Mouse (Mus musculus) myocyte (in vitro differentiated cells): ENCODE data around the gene Spag6. TPM values are rescaled to one million over a fixed set of nuclear protein-coding genes. Genes with fewer than 3 reads are reported as not detected.

ENCODE experiments used
- H3K27me3 ChIP-seq: one replicate; pipeline ENCODE4 v1.6.1; 2011; ENCODE audit not compliant: control insufficient read depth, insufficient read depth, insufficient read length
- H3K36me3 ChIP-seq: one replicate; pipeline ENCODE4 v1.6.1; 2011; ENCODE audit not compliant: control insufficient read depth, insufficient read depth
- H3K4me2 ChIP-seq: one replicate; pipeline ENCODE4 v1.6.1; 2011; ENCODE audit warnings: low read depth, control low read depth
- H3K4me3 ChIP-seq: one replicate; pipeline ENCODE4 v1.5.1; 2011; ENCODE audit warnings: mild to moderate bottlenecking, control low read depth, moderate library complexity
- H3K79me2 ChIP-seq: one replicate; pipeline ENCODE4 v1.6.1; 2011; ENCODE audit not compliant: control insufficient read depth, insufficient read depth
- H3ac ChIP-seq: one replicate; pipeline ENCODE4 v1.6.1; 2011; ENCODE audit not compliant: control insufficient read depth, insufficient read length
- CEBPB ChIP-seq: IDR thresholded peaks from 2 replicates; pipeline ENCODE4 v1.6.1; 2011; ENCODE audit warnings: mild to moderate bottlenecking, moderate library complexity; ENCODE audit not compliant: poor library complexity, insufficient read depth, severe bottlenecking
- E2F4 ChIP-seq: IDR thresholded peaks from one replicate; pipeline ENCODE4 v1.6.1; 2011; ENCODE audit warnings: mild to moderate bottlenecking, control low read depth, moderate library complexity; ENCODE audit not compliant: insufficient read depth
- MAX ChIP-seq: IDR thresholded peaks from one replicate; pipeline ENCODE4 v1.6.1; 2011; ENCODE audit warnings: low read depth, mild to moderate bottlenecking, control low read depth
- MYOD1 ChIP-seq, 3 experiments: IDR thresholded peaks; one replicate each; pipeline ENCODE4 v1.6.1; 2011; ENCODE audit warnings: control low read depth in 2 of 3, low read depth in 2 of 3, mild to moderate bottlenecking in 2 of 3, moderate library complexity in 1 of 3; ENCODE audit not compliant: insufficient read length in 2 of 3, control insufficient read depth in 1 of 3
- MYOG ChIP-seq, 3 experiments: IDR thresholded peaks; one replicate each; pipeline ENCODE4 v1.6.1; 2011; ENCODE audit warnings: control low read depth in 2 of 3, low read depth in 2 of 3, mild to moderate bottlenecking in 2 of 3; ENCODE audit not compliant: insufficient read length in 2 of 3, control insufficient read depth in 1 of 3, insufficient read depth in 1 of 3
- POLR2A ChIP-seq: IDR thresholded peaks from one replicate; pipeline ENCODE4 v1.6.1; 2011; ENCODE audit warnings: low read depth, mild to moderate bottlenecking, control low read depth, moderate library complexity; ENCODE audit not compliant: insufficient read length
- POLR2AphosphoS2 ChIP-seq: IDR thresholded peaks from one replicate; pipeline ENCODE4 v1.6.1; 2011; ENCODE audit warnings: low read depth, control low read depth; ENCODE audit not compliant: insufficient read length
- REST ChIP-seq: IDR thresholded peaks from one replicate; pipeline ENCODE4 v1.6.1; 2011; ENCODE audit warnings: mild to moderate bottlenecking, control low read depth, moderate library complexity; ENCODE audit not compliant: insufficient read depth, insufficient read length
- SRF ChIP-seq: IDR thresholded peaks from one replicate; pipeline ENCODE4 v1.6.1; 2011; ENCODE audit warnings: low read depth; ENCODE audit not compliant: control insufficient read depth, insufficient read length
- TCF12 ChIP-seq: IDR thresholded peaks from one replicate; pipeline ENCODE4 v1.6.1; 2011; ENCODE audit warnings: mild to moderate bottlenecking, control low read depth; ENCODE audit not compliant: poor library complexity, insufficient read depth, severe bottlenecking
- TCF3 ChIP-seq: IDR thresholded peaks from one replicate; pipeline ENCODE4 v1.6.1; 2011; ENCODE audit warnings: low read depth, control low read depth; ENCODE audit not compliant: insufficient read length
- USF1 ChIP-seq: IDR thresholded peaks from one replicate; pipeline ENCODE4 v1.6.1; 2011; ENCODE audit warnings: low read depth, mild to moderate bottlenecking, control low read depth, moderate library complexity
- polyA plus RNA-seq: library from polyadenylated mRNA; unstranded; fragments of >200 nt; fragmentation: generic; extraction: Trizol; gene quantifications from one replicate; pipeline ENCODE4 v1.2.1, GENCODE M21; 2012; ENCODE audit warnings: missing spikeins

Spag6 gene
- polyA plus RNA-seq, 1 experiment: 0.62 TPM

GRCm38 (mm10) chr2:18690055-18690691 lies 3.7 kb upstream of the Spag6 start:
- peak overlapping the region; percentile 74 for H3K4me2 ChIP-seq
- no peaks in the 10 kb centered on the region for H3K36me3 ChIP-seq
- TF ChIP-seq SRF (no peak), TCF3 (no peak), CEBPB (no peak), POLR2A (peak; percentile 39), REST (no peak), MYOG (IDR thresholded peaks at IDR 0.05; ENCODE audit: control insufficient read depth in 1 of 3, insufficient read depth in 1 of 3, insufficient read length in 2 of 3, low read depth in 2 of 3) (peak in 2 of 3 experiments; percentile 22 to 23), USF1 (no peak), TCF12 (no peak), MYOD1 (IDR thresholded peaks at IDR 0.05; ENCODE audit: control insufficient read depth in 1 of 3, insufficient read length in 2 of 3, low read depth in 2 of 3) (peak in 1 of 3 experiments; percentile 9), POLR2AphosphoS2 (no peak)
- no peaks in the 10 kb centered on the region for H3K27me3 ChIP-seq
- no peaks in the 10 kb centered on the region for H3K79me2 ChIP-seq
- H3K4me3 ChIP-seq: peak overlapping the region; percentile 35
- H3ac ChIP-seq: peak overlapping the region; percentile 16

DNA sequence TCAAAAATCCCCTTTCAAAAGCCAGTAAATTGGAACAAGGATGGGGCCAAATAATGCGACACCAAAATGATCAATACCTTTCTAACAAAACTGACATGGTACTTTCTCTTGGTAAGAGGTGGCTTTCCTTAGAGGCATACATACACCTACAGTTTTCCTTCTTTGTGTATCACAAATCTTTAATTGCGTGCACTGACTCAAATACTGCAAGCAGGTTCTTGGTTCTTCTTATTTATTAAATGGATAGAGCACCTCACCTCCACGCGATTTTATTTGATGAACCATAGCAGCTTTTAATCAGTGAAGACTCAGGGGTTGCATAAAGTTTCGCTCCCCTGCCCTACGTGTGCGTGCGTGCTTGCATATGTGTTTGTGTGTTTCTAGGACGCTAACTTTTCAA lies 3.1 kb upstream of the Spag6 start:
- no peaks in the 10 kb centered on the region for H3K79me2 ChIP-seq
- H3K4me3 ChIP-seq: peak overlapping the region; percentile 35
- TF ChIP-seq TCF3 (no peak), CEBPB (no peak), SRF (no peak), POLR2A (no peak), REST (no peak), E2F4 (no peak), POLR2AphosphoS2 (no peak), MYOD1 (IDR thresholded peaks at IDR 0.05; ENCODE audit: control insufficient read depth in 1 of 3, insufficient read length in 2 of 3, low read depth in 2 of 3) (no peak), MYOG (IDR thresholded peaks at IDR 0.05; ENCODE audit: control insufficient read depth in 1 of 3, insufficient read depth in 1 of 3, insufficient read length in 2 of 3, low read depth in 2 of 3) (no peak), TCF12 (no peak), USF1 (no peak), MAX (no peak)
- H3ac ChIP-seq: no peak overlapping the region
- no peaks in the 10 kb centered on the region for H3K36me3 ChIP-seq
- peak overlapping the region; percentile 74 for H3K4me2 ChIP-seq
- no peaks in the 10 kb centered on the region for H3K27me3 ChIP-seq

GRCm38 (mm10) chr2:18692031-18692430 lies 1.8 kb upstream of the Spag6 start:
- Histone ChIP-seq H3K4me2 (no peak overlapping the region), H3K36me3 (no peaks in the 10 kb centered on the region), H3ac (no peak overlapping the region), H3K27me3 (no peaks in the 10 kb centered on the region), H3K79me2 (no peaks in the 10 kb centered on the region), H3K4me3 (no peak overlapping the region)
- TF ChIP-seq POLR2A: no peak
- TF ChIP-seq POLR2AphosphoS2: no peak
- no peak for TF ChIP-seq MYOD1 (IDR thresholded peaks at IDR 0.05; ENCODE audit: control insufficient read depth in 1 of 3, insufficient read length in 2 of 3, low read depth in 2 of 3)
- no peak for TF ChIP-seq CEBPB
- TF ChIP-seq MAX: no peak
- no peak for TF ChIP-seq USF1
- no peak for TF ChIP-seq MYOG (IDR thresholded peaks at IDR 0.05; ENCODE audit: control insufficient read depth in 1 of 3, insufficient read depth in 1 of 3, insufficient read length in 2 of 3, low read depth in 2 of 3)
- TF ChIP-seq REST: no peak
- TF ChIP-seq SRF: no peak
- TF ChIP-seq TCF12: no peak
- no peak for TF ChIP-seq E2F4
- no peak for TF ChIP-seq TCF3

- no peaks in the 10 kb centered on the region for H3K79me2 ChIP-seq
- H3K36me3 ChIP-seq: no peaks in the 10 kb centered on the region
- H3K27me3 ChIP-seq: no peaks in the 10 kb centered on the region
- H3K4me3 ChIP-seq: no peak overlapping the region
- H3ac ChIP-seq: no peak overlapping the region
- no peak overlapping the region for H3K4me2 ChIP-seq
- TF ChIP-seq POLR2A: no peak
- no peak for TF ChIP-seq REST
- TF ChIP-seq MYOD1 (IDR thresholded peaks at IDR 0.05; ENCODE audit: control insufficient read depth in 1 of 3, insufficient read length in 2 of 3, low read depth in 2 of 3): no peak
- TF ChIP-seq MAX: no peak
- no peak for TF ChIP-seq POLR2AphosphoS2
- TF ChIP-seq CEBPB: no peak
- no peak for TF ChIP-seq TCF12
- no peak for TF ChIP-seq E2F4
- no peak for TF ChIP-seq SRF
- TF ChIP-seq USF1: no peak
- no peak for TF ChIP-seq TCF3
- no peak for TF ChIP-seq MYOG (IDR thresholded peaks at IDR 0.05; ENCODE audit: control insufficient read depth in 1 of 3, insufficient read depth in 1 of 3, insufficient read length in 2 of 3, low read depth in 2 of 3)
Measured at GRCm38 (mm10) chr2:18692548-18692947, 1.3 kb upstream of the Spag6 start.
